Mouse (Mus musculus) lung, postnatal 0 days (tissue): ENCODE measurements around the gene Tenm3.

Source experiments
- CTCF ChIP-seq: IDR thresholded peaks from 2 replicates; pipeline ENCODE4 v1.5.1; 2016; ENCODE audit warnings: antibody characterized with exemption, mild to moderate bottlenecking
- EP300 ChIP-seq: IDR thresholded peaks from 2 replicates; pipeline ENCODE4 v1.6.1; 2016; ENCODE audit warnings: antibody characterized with exemption, mild to moderate bottlenecking, control low read depth

DNA sequence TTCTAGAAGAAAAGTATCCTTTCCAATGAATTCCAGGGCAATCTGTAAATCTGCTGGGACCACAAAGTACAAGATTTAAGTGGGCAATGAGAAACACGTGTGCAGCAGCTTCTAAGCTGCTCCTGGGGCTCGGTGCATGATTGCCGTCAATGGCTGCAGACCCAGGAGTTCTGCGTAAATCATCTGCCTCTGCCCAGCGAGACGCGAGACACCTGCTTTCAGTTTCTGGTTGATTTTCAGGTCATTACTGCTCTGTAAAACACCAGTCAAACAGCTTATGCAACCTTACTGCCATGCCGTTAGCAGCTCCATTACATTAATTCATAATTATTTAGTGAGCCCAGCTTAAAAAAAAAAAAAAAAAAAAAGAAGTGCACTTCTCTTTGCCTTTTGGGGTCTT is 543.7 kb downstream of the Tenm3 start:
- no peak for TF ChIP-seq CTCF
- TF ChIP-seq EP300: no peak
